Mouse (Mus musculus): ENCODE results near the gene Rhot1. TPM values are rescaled to one million over a fixed set of nuclear protein-coding genes. Genes with fewer than 3 reads are reported as not detected.
"Not testable (repeated sequence)": the region's sequence is repeated elsewhere in the genome, so short reads cannot be mapped to it uniquely, and the experiment has no call there.

Rhot1 gene
- polyA plus RNA-seq, 1 experiment from 2014 or later: 57.6 TPM

DNA sequence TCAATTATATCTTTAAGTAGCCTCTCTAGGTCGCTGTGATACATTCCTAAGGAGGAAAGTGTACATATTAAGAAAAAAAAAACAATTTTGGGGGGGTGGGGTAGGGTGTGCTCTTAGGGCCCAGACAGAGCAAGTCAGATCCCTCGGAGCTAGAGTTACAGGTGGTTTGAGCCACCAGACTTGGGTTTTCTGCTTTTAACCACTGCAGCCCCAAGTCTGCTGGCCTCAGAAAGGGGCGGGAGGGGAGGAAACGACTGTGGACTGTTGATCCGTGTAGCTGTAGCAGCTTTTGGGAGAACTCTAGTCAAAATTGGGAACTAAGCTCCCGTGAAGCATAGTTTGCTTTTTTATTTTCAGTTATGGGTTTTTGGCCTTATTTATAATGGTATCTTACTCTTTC lies 1.5 kb downstream of the Rhot1 start:
- H3K27ac ChIP-seq (ENCODE audit: low read length): no peak overlapping the region
- peaks cover 4% of the 10 kb centered on the region; the same call in 1 of the 2 replicates for H3K36me3 ChIP-seq (ENCODE audit: insufficient read depth, low read length)
- H3K4me2 ChIP-seq (replicated peaks; ENCODE audit: low read depth, low read length): peak overlapping the region; percentile 70
- no peaks in the 10 kb centered on the region for H3K27me3 ChIP-seq (ENCODE audit: insufficient read depth, low read length)
- ATAC-seq (ENCODE audit: low FRiP score, low TSS enrichment): no peak
- no peaks in the 10 kb centered on the region for H3K9me3 ChIP-seq (ENCODE audit: low read length)
- H3K9ac ChIP-seq (replicated peaks; ENCODE audit: low read length): peak overlapping the region; percentile 55
- peaks cover 8% of the 10 kb centered on the region for H3K4me1 ChIP-seq (ENCODE audit: insufficient read depth, low read length)
- 32% methylated on average over 6 of the region's 6 CpGs for WGBS
- peak overlapping the region; percentile 99 for H3K4me3 ChIP-seq (ENCODE audit: low read length)

DNA sequence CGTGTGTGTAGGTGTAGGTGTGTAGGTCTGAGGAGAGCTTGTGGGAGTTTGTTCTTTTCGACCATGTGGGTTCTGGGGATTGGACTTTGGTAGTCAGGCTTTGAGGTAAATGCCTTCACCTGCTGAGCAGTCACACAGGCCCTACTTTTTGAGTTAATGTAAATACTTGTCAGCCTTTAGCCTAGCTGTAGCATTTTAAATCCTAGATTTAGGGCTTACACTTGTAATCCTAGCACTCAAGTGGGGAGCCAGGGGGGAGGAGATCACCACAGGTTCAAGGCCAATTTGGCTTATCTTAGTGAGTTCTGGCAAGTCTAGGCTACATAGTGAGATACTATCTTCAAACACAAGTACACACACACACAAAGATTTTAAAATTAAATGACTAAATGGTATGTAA lies 3.5 kb downstream of the Rhot1 start:
- 85% methylated on average over 2 of the region's 2 CpGs for WGBS
- Histone ChIP-seq H3K27ac (ENCODE audit: low read length) (no peak overlapping the region), H3K36me3 (ENCODE audit: insufficient read depth, low read length) (peaks cover 4% of the 10 kb centered on the region; the same call in 1 of the 2 replicates), H3K4me3 (ENCODE audit: low read length) (no peak overlapping the region), H3K27me3 (ENCODE audit: insufficient read depth, low read length) (no peaks in the 10 kb centered on the region), H3K4me2 (replicated peaks; ENCODE audit: low read depth, low read length) (no peak overlapping the region), H3K9me3 (ENCODE audit: low read length) (no peaks in the 10 kb centered on the region), H3K4me1 (ENCODE audit: insufficient read depth, low read length) (peaks cover 8% of the 10 kb centered on the region), H3K9ac (replicated peaks; ENCODE audit: low read length) (no peak overlapping the region)
- no peak for ATAC-seq (ENCODE audit: low FRiP score, low TSS enrichment)

GRCm38 (mm10) chr11:80215291-80215690 lies 6.5 kb downstream of the Rhot1 start:
- Histone ChIP-seq H3K9ac (replicated peaks; ENCODE audit: low read length) (no peak overlapping the region), H3K27me3 (ENCODE audit: insufficient read depth, low read length) (no peaks in the 10 kb centered on the region), H3K4me3 (ENCODE audit: low read length) (no peak overlapping the region), H3K4me2 (replicated peaks; ENCODE audit: low read depth, low read length) (no peak overlapping the region), H3K9me3 (ENCODE audit: low read length) (no peaks in the 10 kb centered on the region), H3K4me1 (ENCODE audit: insufficient read depth, low read length) (peaks cover 3% of the 10 kb centered on the region), H3K36me3 (ENCODE audit: insufficient read depth, low read length) (peaks cover 7% of the 10 kb centered on the region; the same call in 1 of the 2 replicates), H3K27ac (ENCODE audit: low read length) (no peak overlapping the region)
- ATAC-seq (ENCODE audit: low FRiP score, low TSS enrichment): no peak
- WGBS: 86% methylated on average over 3 of the region's 3 CpGs

DNA sequence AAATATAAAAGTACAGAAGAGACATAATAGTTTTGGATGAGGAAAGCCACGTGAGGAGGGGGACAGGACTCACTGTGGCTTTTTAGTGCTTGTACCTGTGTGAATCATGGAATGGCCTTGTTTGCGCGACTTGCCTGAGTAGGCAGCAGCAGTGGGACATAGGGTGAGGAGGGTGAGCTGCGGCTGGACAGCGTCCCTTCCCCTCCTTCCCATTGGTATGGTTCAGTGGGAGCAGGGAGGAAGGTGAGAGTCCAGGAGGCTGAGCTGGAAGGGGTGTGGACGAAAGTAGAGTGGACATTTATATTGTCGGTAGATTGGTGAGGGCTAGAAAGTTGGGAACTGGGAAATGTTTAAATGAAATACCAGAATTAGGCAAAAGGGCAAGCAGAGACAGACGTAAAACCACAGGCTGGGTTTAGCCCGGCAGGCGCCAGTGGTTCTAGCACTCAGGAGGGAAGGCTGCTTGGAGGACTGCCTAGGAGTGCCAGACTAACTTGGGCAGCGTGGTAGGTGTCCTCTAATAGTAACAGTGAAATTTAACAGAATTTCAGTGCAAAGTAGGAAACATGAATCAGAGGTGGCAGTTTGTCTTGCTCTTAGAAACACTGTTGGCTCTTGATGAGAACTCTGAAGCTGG lies 10.0 kb downstream of the Rhot1 start:
- Histone ChIP-seq H3K4me2 (replicated peaks; ENCODE audit: low read depth, low read length) (no peak overlapping the region), H3K36me3 (ENCODE audit: insufficient read depth, low read length) (peaks cover 15% of the 10 kb centered on the region; the same call in 1 of the 2 replicates), H3K9ac (replicated peaks; ENCODE audit: low read length) (no peak overlapping the region), H3K4me3 (ENCODE audit: low read length) (no peak overlapping the region), H3K4me1 (ENCODE audit: insufficient read depth, low read length) (no peaks in the 10 kb centered on the region), H3K27ac (ENCODE audit: low read length) (no peak overlapping the region), H3K27me3 (ENCODE audit: insufficient read depth, low read length) (no peaks in the 10 kb centered on the region), H3K9me3 (ENCODE audit: low read length) (no peaks in the 10 kb centered on the region)
- no peak for ATAC-seq (ENCODE audit: low FRiP score, low TSS enrichment)
- WGBS: 80% methylated on average over 11 of the region's 11 CpGs

GRCm38 (mm10) chr11:80230066-80230465 lies 21.2 kb downstream of the Rhot1 start:
- 95% methylated on average over 1 of the region's 5 CpGs for WGBS
- not testable (repeated sequence) for H3K9ac ChIP-seq (replicated peaks; ENCODE audit: low read length); H3K4me1 ChIP-seq (ENCODE audit: insufficient read depth, low read length); H3K9me3 ChIP-seq (ENCODE audit: low read length); H3K27ac ChIP-seq (ENCODE audit: low read length); ATAC-seq (ENCODE audit: low FRiP score, low TSS enrichment); H3K4me3 ChIP-seq (ENCODE audit: low read length); H3K27me3 ChIP-seq (ENCODE audit: insufficient read depth, low read length); H3K4me2 ChIP-seq (replicated peaks; ENCODE audit: low read depth, low read length)
- peaks cover 29% of the 10 kb centered on the region for H3K36me3 ChIP-seq (ENCODE audit: insufficient read depth, low read length)

GRCm38 (mm10) chr11:80237278-80237677 lies 28.5 kb downstream of the Rhot1 start:
- H3K27ac ChIP-seq (ENCODE audit: low read length): no peak overlapping the region
- H3K27me3 ChIP-seq (ENCODE audit: insufficient read depth, low read length): no peaks in the 10 kb centered on the region
- H3K4me3 ChIP-seq (ENCODE audit: low read length): no peak overlapping the region
- no peak for ATAC-seq (ENCODE audit: low FRiP score, low TSS enrichment)
- H3K4me1 ChIP-seq (ENCODE audit: insufficient read depth, low read length): no peaks in the 10 kb centered on the region
- peaks cover 26% of the 10 kb centered on the region for H3K36me3 ChIP-seq (ENCODE audit: insufficient read depth, low read length)
- WGBS: 81% methylated on average over 3 of the region's 3 CpGs
- H3K4me2 ChIP-seq (replicated peaks; ENCODE audit: low read depth, low read length): no peak overlapping the region
- no peaks in the 10 kb centered on the region for H3K9me3 ChIP-seq (ENCODE audit: low read length)
- no peak overlapping the region for H3K9ac ChIP-seq (replicated peaks; ENCODE audit: low read length)

- Histone ChIP-seq H3K27me3 (ENCODE audit: insufficient read depth, low read length) (no peaks in the 10 kb centered on the region), H3K4me2 (replicated peaks; ENCODE audit: low read depth, low read length) (no peak overlapping the region), H3K27ac (ENCODE audit: low read length) (no peak overlapping the region), H3K9ac (replicated peaks; ENCODE audit: low read length) (no peak overlapping the region), H3K4me3 (ENCODE audit: low read length) (no peak overlapping the region), H3K9me3 (ENCODE audit: low read length) (no peaks in the 10 kb centered on the region), H3K4me1 (ENCODE audit: insufficient read depth, low read length) (no peaks in the 10 kb centered on the region), H3K36me3 (ENCODE audit: insufficient read depth, low read length) (peaks cover 30% of the 10 kb centered on the region)
- 89% methylated on average over 4 of the region's 4 CpGs for WGBS
- no peak for ATAC-seq (ENCODE audit: low FRiP score, low TSS enrichment)
These were observed 29.5 kb downstream of the Rhot1 start for GRCm38 (mm10) chr11:80238306-80238705.

- no peak overlapping the region for H3K4me2 ChIP-seq (replicated peaks; ENCODE audit: low read depth, low read length)
- H3K9me3 ChIP-seq (ENCODE audit: low read length): no peaks in the 10 kb centered on the region
- no peak overlapping the region for H3K27ac ChIP-seq (ENCODE audit: low read length)
- no peaks in the 10 kb centered on the region for H3K4me1 ChIP-seq (ENCODE audit: insufficient read depth, low read length)
- ATAC-seq (ENCODE audit: low FRiP score, low TSS enrichment): no peak
- no peaks in the 10 kb centered on the region for H3K27me3 ChIP-seq (ENCODE audit: insufficient read depth, low read length)
- no peak overlapping the region for H3K4me3 ChIP-seq (ENCODE audit: low read length)
- H3K36me3 ChIP-seq (ENCODE audit: insufficient read depth, low read length): peaks cover 60% of the 10 kb centered on the region
- H3K9ac ChIP-seq (replicated peaks; ENCODE audit: low read length): no peak overlapping the region
These were observed 38.2 kb downstream of the Rhot1 start for GRCm38 (mm10) chr11:80247026-80247425.

GRCm38 (mm10) chr11:80248531-80248930 lies 39.7 kb downstream of the Rhot1 start:
- Histone ChIP-seq H3K27me3 (ENCODE audit: insufficient read depth, low read length) (no peaks in the 10 kb centered on the region), H3K36me3 (ENCODE audit: insufficient read depth, low read length) (peaks cover 52% of the 10 kb centered on the region), H3K9me3 (ENCODE audit: low read length) (no peaks in the 10 kb centered on the region), H3K27ac (ENCODE audit: low read length) (no peak overlapping the region), H3K4me1 (ENCODE audit: insufficient read depth, low read length) (no peaks in the 10 kb centered on the region), H3K4me3 (ENCODE audit: low read length) (no peak overlapping the region), H3K9ac (replicated peaks; ENCODE audit: low read length) (no peak overlapping the region), H3K4me2 (replicated peaks; ENCODE audit: low read depth, low read length) (no peak overlapping the region)
- no peak for ATAC-seq (ENCODE audit: low FRiP score, low TSS enrichment)
- 89% methylated on average over 3 of the region's 3 CpGs for WGBS

- ATAC-seq (ENCODE audit: low FRiP score, low TSS enrichment): no peak
- Histone ChIP-seq H3K27me3 (ENCODE audit: insufficient read depth, low read length) (no peaks in the 10 kb centered on the region), H3K4me3 (ENCODE audit: low read length) (no peak overlapping the region), H3K4me1 (ENCODE audit: insufficient read depth, low read length) (no peaks in the 10 kb centered on the region), H3K4me2 (replicated peaks; ENCODE audit: low read depth, low read length) (no peak overlapping the region), H3K9me3 (ENCODE audit: low read length) (no peaks in the 10 kb centered on the region), H3K9ac (replicated peaks; ENCODE audit: low read length) (no peak overlapping the region), H3K36me3 (ENCODE audit: insufficient read depth, low read length) (peaks cover 26% of the 10 kb centered on the region), H3K27ac (ENCODE audit: low read length) (no peak overlapping the region)
- 94% methylated on average over 8 of the region's 8 CpGs for WGBS
These were observed 55.3 kb downstream of the Rhot1 start for GRCm38 (mm10) chr11:80264137-80264536.

Data from kidney, embryonic 16.5 days (tissue).